ENCODE assay signal across 1 mouse cellular context in genomic region chr7:126832036-126832598, GRCm38 (mm10).
TF ChIP-seq lines count a peak whose summit lies in the region.

No protein-coding gene starts in this region.

TF ChIP-seq in MEL, 35 proteins besides CTCF, POLR2A, EP300 and RAD21 (continued from another document):
- peak; percentile 67; the same call in 1 of the 2 replicates for TF ChIP-seq MXI1 (IDR thresholded peaks at IDR 0.05; ENCODE audit: low read depth, low read length)
- TF ChIP-seq BHLHE40 (IDR thresholded peaks at IDR 0.05; ENCODE audit: borderline replicate concordance, low read depth, low read length): no peak
- no peak for TF ChIP-seq JUND (IDR thresholded peaks at IDR 0.05; ENCODE audit: low read depth, low read length)
- no peak for TF ChIP-seq RCOR1 (IDR thresholded peaks at IDR 0.05; ENCODE audit: low read depth, low read length)
- peak; percentile 92 for TF ChIP-seq SIN3A (IDR thresholded peaks at IDR 0.05; ENCODE audit: low read length)
- TF ChIP-seq ELF1 (IDR thresholded peaks at IDR 0.05; ENCODE audit: low read depth, low read length): peak; percentile 72
- no peak for TF ChIP-seq POLR2AphosphoS5 (IDR thresholded peaks at IDR 0.05; ENCODE audit: borderline replicate concordance, low read depth, low read length)
- TF ChIP-seq E2F4 (IDR thresholded peaks at IDR 0.05; ENCODE audit: borderline replicate concordance, low read depth, low read length): no peak
- TF ChIP-seq GATA1 (IDR thresholded peaks at IDR 0.05; ENCODE audit: low read depth, low read length): no peak
- TF ChIP-seq MAFK (IDR thresholded peaks at IDR 0.05; ENCODE audit: borderline replicate concordance, low read depth, low read length): no peak
- no peak for TF ChIP-seq KAT2A (conservative IDR thresholded peaks at IDR 0.05; ENCODE audit: low read depth, low read length)
- TF ChIP-seq CHD2 (IDR thresholded peaks at IDR 0.05; ENCODE audit: low read length): no peak; the same call in 1 of the 2 replicates
- TF ChIP-seq UBTF (IDR thresholded peaks at IDR 0.05; ENCODE audit: borderline replicate concordance, insufficient read depth, low read depth, low read length): no peak
- no peak for TF ChIP-seq TCF12 (IDR thresholded peaks at IDR 0.05; ENCODE audit: low read depth, low read length)
- TF ChIP-seq ZMIZ1 (IDR thresholded peaks at IDR 0.05; ENCODE audit: low read depth, low read length): 0 out of 2 replicates have a peak, but pooled peaks have one; percentile 32
- peak; percentile 98 for TF ChIP-seq SMC3 (IDR thresholded peaks at IDR 0.05; ENCODE audit: low read depth, low read length)
- peak; percentile 97 for TF ChIP-seq CHD1 (IDR thresholded peaks at IDR 0.05; ENCODE audit: low read depth, low read length)
- peak; percentile 61; the same call in 1 of the 2 replicates for TF ChIP-seq MYC (IDR thresholded peaks at IDR 0.05; ENCODE audit: low read depth, low read length)
- peak; percentile 90 for TF ChIP-seq ZC3H11A (IDR thresholded peaks at IDR 0.05; ENCODE audit: low read depth, low read length)
- TF ChIP-seq NELFE (IDR thresholded peaks at IDR 0.05; ENCODE audit: low read depth, low read length): peak; percentile 61
- peak; percentile 71; the same call in 1 of the 2 replicates for TF ChIP-seq HCFC1 (IDR thresholded peaks at IDR 0.05; ENCODE audit: low read depth, low read length)
- TF ChIP-seq USF2 (IDR thresholded peaks at IDR 0.05; ENCODE audit: borderline replicate concordance in 1 of 2, insufficient read depth in 1 of 2, low read depth in 1 of 2, low read length in 2 of 2): no peak
- no peak for TF ChIP-seq ZNF384 (IDR thresholded peaks at IDR 0.05; ENCODE audit: low read depth, low read length)
- no peak for TF ChIP-seq MAX (IDR thresholded peaks at IDR 0.05; ENCODE audit: low read length)
- TF ChIP-seq TBP (IDR thresholded peaks at IDR 0.05; ENCODE audit: low read depth, low read length): peak; percentile 70
- TF ChIP-seq ETS1 (IDR thresholded peaks at IDR 0.05; ENCODE audit: low read depth, low read length): no peak
- peak; percentile 56; the same call in 1 of the 2 replicates for TF ChIP-seq MAZ (IDR thresholded peaks at IDR 0.05; ENCODE audit: low read depth, low read length)
TF ChIP-seq in MEL: peak in this region for 12.
